Mouse (Mus musculus) liver, adult 2 months (tissue): ENCODE measurements at regions not wholly inside any gene's neighbourhood (a gene's known extent, or its start where the extent isn't known, plus 50 kb on each side); places are given as distances from the start of the nearest gene placed in this dataset.

ENCODE experiments used
- DNase-seq: peaks from one replicate; pipeline ENCODE4 v3.0.0-alpha.2; 2011; ENCODE audit warnings: low read depth, low spot score; ENCODE audit errors: extremely low read depth
- H3K27ac ChIP-seq: fragments of 200-500 bp; replicated peaks from 2 replicates; pipeline ENCODE4 v1.5.1; 2012; ENCODE audit warnings: low read depth, mild to moderate bottlenecking, control low read depth, inconsistent platforms, low read length; ENCODE audit not compliant: insufficient read depth
- H3K27me3 ChIP-seq: fragments of 200-500 bp; 2 replicates; pipeline ENCODE4 v1.6.1; 2012; ENCODE audit warnings: mild to moderate bottlenecking, moderate library complexity, low read length, inconsistent platforms; ENCODE audit not compliant: control insufficient read depth, insufficient read depth
- H3K36me3 ChIP-seq: fragments of 200-500 bp; 2 replicates; pipeline ENCODE4 v1.6.1; 2012; ENCODE audit warnings: low read length, inconsistent platforms; ENCODE audit not compliant: control insufficient read depth, insufficient read depth
- H3K4me1 ChIP-seq: fragments of 200-500 bp; 2 replicates; pipeline ENCODE4 v1.6.1; 2011; ENCODE audit warnings: low read length; ENCODE audit not compliant: control insufficient read depth, insufficient read depth
- H3K4me3 ChIP-seq: fragments of 200-500 bp; 2 replicates; pipeline ENCODE4 v1.5.1; 2011; ENCODE audit warnings: low read depth, mild to moderate bottlenecking, control low read depth, low read length, moderate library complexity; ENCODE audit not compliant: insufficient read depth
- H3K79me2 ChIP-seq: fragments of 200-500 bp; 2 replicates; pipeline ENCODE4 v1.6.1; 2012; ENCODE audit warnings: inconsistent platforms, mild to moderate bottlenecking, low read length, moderate library complexity; ENCODE audit not compliant: control insufficient read depth, insufficient read depth
- H3K9ac ChIP-seq: fragments of 200-500 bp; 2 replicates; pipeline ENCODE4 v1.6.1; 2012; ENCODE audit warnings: low read depth, mild to moderate bottlenecking, control low read depth, inconsistent platforms, low read length
- CTCF ChIP-seq: fragments of 200-500 bp; IDR thresholded peaks from 2 replicates; pipeline ENCODE4 v1.5.1; 2011; ENCODE audit warnings: low read depth, low read length, control low read depth
- POLR2A ChIP-seq: fragments of 200-500 bp; IDR thresholded peaks from 2 replicates; pipeline ENCODE4 v1.6.1; 2011; ENCODE audit warnings: low read length, control low read depth; ENCODE audit not compliant: insufficient read depth; ENCODE audit errors: extremely low read depth
- WGBS: fragments of 180-500 bp; shearing (Covaris S2); methylation state at CpG from one replicate; pipeline ENCODE4 v1.1.7; 2018; 5-methylcytosine and 5-hydroxymethylcytosine counted together

DNA sequence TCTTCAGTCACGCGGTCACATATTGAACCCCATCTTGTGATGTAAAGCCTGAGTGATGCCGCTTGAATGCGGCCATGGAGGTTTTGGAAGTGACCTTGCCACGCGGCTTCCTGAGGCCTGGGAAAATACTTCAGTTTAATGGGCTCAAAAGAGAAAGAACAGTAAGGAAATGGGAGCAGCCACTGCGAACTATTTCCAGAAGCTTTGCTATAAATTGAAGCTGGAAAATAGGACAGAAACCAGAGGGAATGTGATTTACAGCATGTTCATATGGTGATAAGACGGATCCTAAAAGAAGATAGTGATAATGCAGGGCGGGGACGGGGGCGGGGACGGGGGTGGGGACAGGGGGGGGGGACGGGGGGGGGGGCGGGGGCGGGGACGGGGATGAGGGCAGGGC is 52.7 kb upstream of the Trpc4 start:
- whole genome bisulfite sequencing: 70% methylated on average over 16 of the region's 16 CpGs
- Histone ChIP-seq H3K4me3 (no peak overlapping the region), H3K9ac (no peak overlapping the region), H3K4me1 (no peaks in the 10 kb centered on the region), H3K27me3 (no peaks in the 10 kb centered on the region), H3K36me3 (no peaks in the 10 kb centered on the region), H3K27ac (no peak overlapping the region), H3K79me2 (no peaks in the 10 kb centered on the region)
- no peak for DNase-seq
- TF ChIP-seq CTCF: no peak
- TF ChIP-seq POLR2A: no peak

DNA sequence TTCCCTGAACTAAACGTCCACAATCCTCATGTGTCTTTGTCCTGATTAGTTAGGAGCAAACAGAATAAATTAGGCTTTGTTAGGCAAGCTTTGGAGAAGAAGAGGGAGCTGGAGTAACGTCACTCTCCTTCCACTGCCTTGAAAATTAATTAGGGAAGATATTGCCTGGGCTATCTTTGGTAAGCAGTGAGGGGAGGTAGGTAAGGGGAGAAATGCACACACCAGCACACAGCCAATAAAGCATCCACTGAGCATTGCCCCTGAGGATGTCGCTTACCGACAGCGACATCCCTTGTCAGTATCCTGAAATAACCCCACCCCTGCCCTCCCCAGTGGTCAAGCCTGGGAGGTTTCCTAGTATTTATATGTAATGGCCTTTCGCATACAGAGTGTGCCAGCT is 72.2 kb upstream of the Trpc4 start:
- Histone ChIP-seq H3K79me2 (no peaks in the 10 kb centered on the region), H3K4me3 (no peak overlapping the region), H3K9ac (no peak overlapping the region), H3K27me3 (no peaks in the 10 kb centered on the region), H3K27ac (no peak overlapping the region), H3K4me1 (no peaks in the 10 kb centered on the region), H3K36me3 (no peaks in the 10 kb centered on the region)
- WGBS: 64% methylated on average over 6 of the region's 6 CpGs
- no peak for TF ChIP-seq POLR2A
- TF ChIP-seq CTCF: no peak
- DNase-seq: no peak

GRCm38 (mm10) chr3:54076461-54076860 is 79.4 kb upstream of the Trpc4 start:
- H3K79me2 ChIP-seq: no peaks in the 10 kb centered on the region
- no peaks in the 10 kb centered on the region for H3K36me3 ChIP-seq
- TF ChIP-seq POLR2A (no peak), CTCF (no peak)
- no peak overlapping the region for H3K27ac ChIP-seq
- 71% methylated on average over 5 of the region's 5 CpGs for WGBS
- H3K27me3 ChIP-seq: no peaks in the 10 kb centered on the region
- H3K9ac ChIP-seq: no peak overlapping the region
- DNase-seq: no peak
- H3K4me3 ChIP-seq: no peak overlapping the region
- no peaks in the 10 kb centered on the region for H3K4me1 ChIP-seq

- H3K27ac ChIP-seq: no peak overlapping the region
- 77% methylated on average over 1 of the region's 1 CpGs for WGBS
- H3K9ac ChIP-seq: no peak overlapping the region
- no peaks in the 10 kb centered on the region for H3K36me3 ChIP-seq
- TF ChIP-seq CTCF: no peak
- TF ChIP-seq POLR2A: no peak
- no peaks in the 10 kb centered on the region for H3K4me1 ChIP-seq
- no peaks in the 10 kb centered on the region for H3K79me2 ChIP-seq
- no peaks in the 10 kb centered on the region for H3K27me3 ChIP-seq
- no peak overlapping the region for H3K4me3 ChIP-seq
- no peak for DNase-seq
Measured at GRCm38 (mm10) chr3:54060653-54061052, 95.2 kb upstream of the Trpc4 start.

DNA sequence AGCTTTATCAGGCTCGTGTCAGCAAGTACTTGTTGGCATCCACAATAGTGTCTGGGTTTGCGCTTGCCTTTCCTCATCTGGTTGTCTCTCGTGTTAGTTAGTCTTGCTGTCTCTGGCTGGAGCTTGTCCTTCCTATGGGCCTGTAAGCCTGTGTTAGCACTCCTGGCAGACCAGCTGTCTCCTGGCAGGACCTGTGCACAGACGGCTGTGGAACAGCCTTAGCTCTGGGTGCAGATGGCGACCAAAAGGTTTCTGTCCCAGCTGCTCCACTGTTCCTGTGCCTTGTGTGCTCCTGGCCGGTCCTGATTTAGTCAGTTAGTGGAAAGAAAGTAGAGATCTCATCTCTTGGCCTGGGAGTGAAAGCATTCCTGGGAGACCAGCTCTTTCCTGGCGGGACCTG is 101.5 kb upstream of the Trpc4 start:
- TF ChIP-seq CTCF: no peak
- TF ChIP-seq POLR2A: no peak
- no peak overlapping the region for H3K9ac ChIP-seq
- H3K27me3 ChIP-seq: no peaks in the 10 kb centered on the region
- H3K4me3 ChIP-seq: no peak overlapping the region
- no peak overlapping the region for H3K27ac ChIP-seq
- 82% methylated on average over 7 of the region's 7 CpGs for whole genome bisulfite sequencing
- DNase-seq: no peak
- no peaks in the 10 kb centered on the region for H3K36me3 ChIP-seq
- no peaks in the 10 kb centered on the region for H3K79me2 ChIP-seq
- no peaks in the 10 kb centered on the region for H3K4me1 ChIP-seq

GRCm38 (mm10) chr3:54049370-54049769 is 106.5 kb upstream of the Trpc4 start:
- no peaks in the 10 kb centered on the region for H3K36me3 ChIP-seq
- no peak overlapping the region for H3K27ac ChIP-seq
- no peak overlapping the region for H3K4me3 ChIP-seq
- TF ChIP-seq POLR2A (no peak), CTCF (no peak)
- no peak for DNase-seq
- H3K9ac ChIP-seq: no peak overlapping the region
- H3K27me3 ChIP-seq: no peaks in the 10 kb centered on the region
- WGBS: 68% methylated on average over 2 of the region's 2 CpGs
- no peaks in the 10 kb centered on the region for H3K4me1 ChIP-seq
- no peaks in the 10 kb centered on the region for H3K79me2 ChIP-seq
